Mouse (Mus musculus) granulocyte monocyte progenitor cell, adult 5-6 weeks (primary cell): ENCODE data around the gene Nos1ap. TPM values are rescaled to one million over a fixed set of nuclear protein-coding genes. Genes with fewer than 3 reads are reported as not detected.
A peak's percentile ranks its signal among the peaks of the same experiment; 100 is the strongest.

Experiments
- ATAC-seq: replicated peaks from 2 replicates; pipeline ENCODE4 v1.8.0; 2016; ENCODE audit warnings: mild to moderate bottlenecking, moderate TSS enrichment, inconsistent platforms; ENCODE audit not compliant: poor library complexity, severe bottlenecking
- total RNA-seq, 2 experiments: library from RNA; stranded (forward) in 1 of 2; stranded (reverse) in 1 of 2; fragments of 200-712, 200-1000 nt in 1 of 2; fragments of >200 nt in 1 of 2; fragmentation: Nextera tagmentation in 1 of 2; gene quantifications; 2 replicates each; pipeline ENCODE4 v1.2.3; 2014 to 2017

Nos1ap gene
- total RNA-seq, 2 experiments from 2014 or later, result 3.7 to 11.5 TPM

- no peak for ATAC-seq
These were observed 160.0 kb downstream of the Nos1ap start for GRCm38 (mm10) chr1:170429656-170430055.

GRCm38 (mm10) chr1:170428141-170428540, 161.5 kb downstream of the Nos1ap start:
- no peak for ATAC-seq

GRCm38 (mm10) chr1:170424258-170424889, 165.3 kb downstream of the Nos1ap start:
- ATAC-seq, result no peak

GRCm38 (mm10) chr1:170423048-170423447, 166.6 kb downstream of the Nos1ap start:
- no peak for ATAC-seq

GRCm38 (mm10) chr1:170422188-170422587, 167.5 kb downstream of the Nos1ap start:
- no peak for ATAC-seq

- ATAC-seq, result no peak
These were observed 169.7 kb downstream of the Nos1ap start for GRCm38 (mm10) chr1:170419961-170420360.

- no peak for ATAC-seq
These were observed 171.5 kb downstream of the Nos1ap start for GRCm38 (mm10) chr1:170418131-170418530.

- no peak for ATAC-seq
These were observed 172.7 kb downstream of the Nos1ap start for GRCm38 (mm10) chr1:170416967-170417366.

GRCm38 (mm10) chr1:170416206-170416605, 173.5 kb downstream of the Nos1ap start:
- ATAC-seq, result no peak

GRCm38 (mm10) chr1:170415395-170415794, 174.3 kb downstream of the Nos1ap start:
- no peak for ATAC-seq

GRCm38 (mm10) chr1:170410402-170411191, 179.1 kb downstream of the Nos1ap start:
- no peak for ATAC-seq

GRCm38 (mm10) chr1:170409091-170409490, 180.6 kb downstream of the Nos1ap start:
- ATAC-seq, result no peak

- no peak for ATAC-seq
These were observed 182.7 kb downstream of the Nos1ap start for GRCm38 (mm10) chr1:170406921-170407320.

- no peak for ATAC-seq
These were observed 184.5 kb downstream of the Nos1ap start for GRCm38 (mm10) chr1:170405152-170405551.

- ATAC-seq, result no peak
These were observed 187.0 kb downstream of the Nos1ap start for GRCm38 (mm10) chr1:170402682-170403081.

- ATAC-seq, result no peak
These were observed 190.8 kb downstream of the Nos1ap start for GRCm38 (mm10) chr1:170398866-170399265.

- no peak for ATAC-seq
These were observed 194.6 kb downstream of the Nos1ap start for GRCm38 (mm10) chr1:170395101-170395500.

- no peak for ATAC-seq
These were observed 195.0 kb downstream of the Nos1ap start for GRCm38 (mm10) chr1:170394641-170395040.

GRCm38 (mm10) chr1:170392771-170393728, 196.6 kb downstream of the Nos1ap start:
- peak; percentile 79 for ATAC-seq

- no peak for ATAC-seq
These were observed 202.3 kb downstream of the Nos1ap start for GRCm38 (mm10) chr1:170387180-170387912.
